Mouse (Mus musculus): ENCODE results near the gene Rpl21. TPM values are rescaled to one million over a fixed set of nuclear protein-coding genes. Genes with fewer than 3 reads are reported as not detected.

Gene Rpl21
- 100 to 1,000 TPM; 264 to 265 TPM for total RNA-seq (2021)
- long read RNA-seq, transcript Rpl21-203 (6 exons, 1,067 nt) = major isoform, 41 of 68 reads
- long read RNA-seq, transcript Rpl21-201 (6 exons, 1,856 nt) = minor isoform, 9 of 68 reads
- long read RNA-seq, transcript Rpl21-202 (6 exons, 899 nt) = minor isoform, 5 of 68 reads
- long read RNA-seq, transcript Rpl21-204 (2 exons, 632 nt) = minor isoform, 5 of 68 reads
- long read RNA-seq, partial matches to known transcripts = 3 of 68 reads
- long read RNA-seq, other reads (novel, unspliced or antisense) = 5 of 68 reads

- peak; percentile 95 for DNase-seq (ENCODE audit: low spot score in 2 of 2)
These were observed at the start of gene Rpl21 for GRCm38 (mm10) chr5:146832769-146833448. TSS of gene Rpl21 (plus strand) at chr5:146832890.

GRCm38 (mm10) chr5:146783300-146783699, 49.4 kb upstream of the Rpl21 start:
- no peak for DNase-seq (ENCODE audit: low spot score in 2 of 2)

- DNase-seq (ENCODE audit: low spot score in 2 of 2) = no peak
These were observed 48.8 kb upstream of the Rpl21 start for GRCm38 (mm10) chr5:146783891-146784290.

GRCm38 (mm10) chr5:146786123-146786522, 46.6 kb upstream of the Rpl21 start:
- DNase-seq (ENCODE audit: low spot score in 2 of 2) = no peak

- no peak for DNase-seq (ENCODE audit: low spot score in 2 of 2)
These were observed 43.3 kb upstream of the Rpl21 start for GRCm38 (mm10) chr5:146789413-146789812.

DNA sequence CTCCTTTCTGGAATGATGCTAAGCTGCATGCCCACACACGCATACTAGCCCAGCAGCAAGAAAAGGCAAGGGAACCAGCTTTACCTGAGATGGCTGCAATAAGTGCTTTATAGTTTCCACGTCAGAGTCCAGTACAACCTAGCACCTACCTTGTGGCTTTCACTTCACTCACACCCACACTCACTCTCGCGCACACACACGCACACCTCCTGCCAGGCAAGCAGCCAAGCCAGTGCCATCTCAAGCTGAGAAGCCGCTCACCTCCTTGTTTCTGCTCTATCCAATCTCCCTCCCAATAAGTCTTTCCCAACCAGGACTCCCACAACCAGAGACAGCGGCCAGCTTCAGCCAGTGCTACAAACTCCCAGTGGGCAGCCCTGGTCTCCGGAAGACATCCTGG, 41.7 kb upstream of the Rpl21 start:
- no peak for DNase-seq (ENCODE audit: low spot score in 2 of 2)

GRCm38 (mm10) chr5:146792140-146792791, 40.4 kb upstream of the Rpl21 start:
- no peak for DNase-seq (ENCODE audit: low spot score in 2 of 2)

DNA sequence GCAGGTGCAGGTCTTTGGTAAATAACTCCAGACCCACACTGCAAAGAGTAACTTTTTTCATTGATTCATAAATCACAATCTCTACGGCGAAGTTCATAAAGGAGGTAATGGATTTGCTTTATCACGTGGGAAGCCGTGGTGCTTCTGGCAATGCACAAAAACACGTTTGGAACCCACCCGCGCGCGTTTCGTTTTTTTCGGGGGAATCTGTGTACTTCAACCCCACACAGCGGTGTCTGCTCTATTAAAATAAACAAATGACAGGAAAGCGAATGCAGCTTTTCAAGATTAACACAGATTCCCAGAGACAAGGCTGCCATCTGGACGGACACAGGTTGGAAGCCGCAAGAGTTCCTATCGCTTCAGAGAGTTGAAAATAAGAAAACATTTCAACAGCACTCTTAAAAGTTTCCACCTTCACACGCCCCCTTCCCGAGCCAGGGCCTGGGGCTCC, 39.0 kb upstream of the Rpl21 start:
- DNase-seq (ENCODE audit: low spot score in 2 of 2) = no peak

DNA sequence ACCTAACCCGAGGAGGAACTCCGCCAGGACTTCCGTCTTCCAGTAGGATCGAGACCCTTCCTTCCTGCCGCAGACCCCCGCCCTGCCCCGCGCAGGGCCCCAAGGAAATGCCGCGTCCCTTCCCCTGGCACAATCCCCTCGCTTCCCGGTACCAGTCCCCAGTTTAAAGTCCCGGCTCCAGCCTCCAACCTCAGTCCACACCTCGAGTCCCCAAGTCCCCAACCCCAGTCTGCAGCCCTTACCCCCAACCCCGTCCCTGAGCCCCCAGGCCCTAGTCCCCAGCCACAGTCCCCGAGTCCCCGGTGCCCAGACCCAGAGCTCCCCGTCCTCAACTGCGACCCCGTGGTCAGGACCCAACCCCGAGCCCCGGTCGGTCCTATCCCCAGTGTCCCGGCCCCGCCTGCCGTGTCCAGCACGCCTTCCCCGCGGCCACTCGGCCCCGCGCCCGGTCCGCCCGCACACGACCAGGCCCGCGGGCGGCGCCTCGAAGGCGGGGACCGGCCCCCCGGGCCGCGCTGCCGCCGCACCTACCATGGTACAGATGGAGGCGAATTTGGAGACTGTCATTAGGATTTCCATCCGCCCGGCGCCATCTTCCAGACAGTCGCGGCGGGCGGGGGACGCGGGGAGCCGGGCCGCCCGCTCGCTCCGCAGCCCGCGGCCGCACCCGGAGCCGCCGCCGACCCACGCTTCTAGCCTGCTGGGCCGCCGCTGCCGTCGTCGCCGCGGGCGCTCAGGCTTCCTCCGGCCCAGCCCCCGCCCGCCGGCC, 38.4 kb upstream of the Rpl21 start:
- DNase-seq (ENCODE audit: low spot score in 2 of 2) = peak; percentile 33 to 45

GRCm38 (mm10) chr5:146794853-146795252, 37.8 kb upstream of the Rpl21 start, which contains the start of gene Usp12:
TSS of gene Usp12 (minus strand) at chr5:146795006.
- DNase-seq (ENCODE audit: low spot score in 2 of 2) = peak; percentile 98 to 99

- peak in 1 of 2 experiments; percentile 50 for DNase-seq (ENCODE audit: low spot score in 2 of 2)
These were observed 37.0 kb upstream of the Rpl21 start for GRCm38 (mm10) chr5:146795728-146796127.

DNA sequence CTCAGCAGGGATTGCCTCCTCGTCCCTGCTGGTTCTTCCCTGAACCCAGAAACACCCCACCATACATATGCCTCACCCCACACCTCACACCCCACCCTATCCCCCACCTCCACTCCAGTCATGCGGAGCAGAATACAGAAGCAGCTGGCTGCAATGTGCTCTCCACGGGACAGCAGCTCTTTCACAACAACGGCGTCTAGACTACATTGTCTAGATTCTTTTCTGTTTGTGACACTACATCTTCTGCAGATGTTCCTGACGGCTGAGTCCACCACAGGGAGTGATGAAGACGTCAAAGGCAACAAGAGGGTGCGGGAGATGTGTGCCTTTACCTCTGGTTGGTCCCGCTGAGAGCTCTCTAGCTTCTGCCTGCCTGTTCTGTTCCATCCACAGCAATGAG, 34.7 kb upstream of the Rpl21 start:
- no peak for DNase-seq (ENCODE audit: low spot score in 2 of 2)

GRCm38 (mm10) chr5:146806004-146806430, 26.7 kb upstream of the Rpl21 start:
- DNase-seq (ENCODE audit: low spot score in 2 of 2) = no peak

DNA sequence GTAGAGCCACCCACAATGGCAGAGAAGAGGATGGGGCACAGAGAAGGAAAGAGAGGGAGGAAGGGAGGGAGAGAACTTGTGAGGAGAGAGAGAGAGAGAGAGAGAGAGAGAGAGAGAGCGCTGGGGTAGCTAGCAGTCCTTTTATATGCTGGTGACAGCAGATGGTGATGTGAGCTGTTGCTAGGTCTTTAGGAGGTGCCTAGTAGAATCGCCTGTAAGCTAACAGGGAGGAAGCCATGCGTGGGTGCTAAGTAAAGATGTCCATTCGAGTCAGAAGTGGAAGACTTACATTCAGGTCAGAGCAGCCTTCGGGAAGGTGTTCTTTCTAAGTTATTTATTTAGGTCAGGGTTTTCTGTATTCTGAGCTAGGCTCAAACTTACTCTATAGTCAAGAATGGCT, 22.7 kb upstream of the Rpl21 start:
- no peak for DNase-seq (ENCODE audit: low spot score in 2 of 2)

DNA sequence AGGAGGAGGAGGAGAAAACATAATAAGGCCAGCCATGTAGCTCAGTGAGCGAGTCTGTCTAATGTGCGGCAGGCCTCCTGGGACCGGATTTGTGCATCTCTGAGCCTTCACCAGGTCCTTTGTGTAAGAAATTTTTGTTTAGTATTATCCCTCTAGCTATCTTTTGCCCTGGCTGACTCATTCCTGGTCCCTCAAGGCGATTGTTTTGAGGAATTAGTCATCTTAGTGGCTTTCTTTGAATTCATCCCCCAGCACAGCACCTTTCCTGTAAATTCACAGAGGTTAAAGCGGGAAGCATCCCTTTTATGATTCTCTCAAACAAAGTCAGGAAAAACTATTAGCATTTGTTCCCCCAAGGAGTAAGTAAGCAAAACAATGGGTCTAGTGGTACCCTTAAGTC, 19.8 kb upstream of the Rpl21 start:
- DNase-seq (ENCODE audit: low spot score in 2 of 2) = no peak

DNA sequence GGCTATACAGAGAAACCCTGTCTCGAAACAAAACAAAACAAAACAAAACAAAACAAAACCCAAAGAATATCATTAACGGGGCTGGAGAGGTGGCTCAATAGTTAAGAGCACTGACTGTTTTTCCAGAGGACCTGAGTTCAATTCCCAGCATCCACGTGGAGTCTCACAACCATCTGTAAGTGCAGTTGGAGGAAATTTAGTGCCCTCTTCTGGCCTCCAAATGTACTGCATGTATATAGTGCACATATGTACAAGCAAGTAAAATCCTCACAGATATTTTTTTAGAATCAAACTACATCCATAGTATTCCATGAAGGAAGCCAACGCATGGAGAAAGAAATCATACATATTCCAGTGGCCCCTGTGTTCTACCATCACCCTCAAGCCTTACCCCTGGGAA, 19.3 kb upstream of the Rpl21 start:
- DNase-seq (ENCODE audit: low spot score in 2 of 2) = no peak

GRCm38 (mm10) chr5:146815394-146815793, 17.3 kb upstream of the Rpl21 start:
- no peak for DNase-seq (ENCODE audit: low spot score in 2 of 2)

- no peak for DNase-seq (ENCODE audit: low spot score in 2 of 2)
These were observed 15.1 kb upstream of the Rpl21 start for GRCm38 (mm10) chr5:146817583-146817982.

DNA sequence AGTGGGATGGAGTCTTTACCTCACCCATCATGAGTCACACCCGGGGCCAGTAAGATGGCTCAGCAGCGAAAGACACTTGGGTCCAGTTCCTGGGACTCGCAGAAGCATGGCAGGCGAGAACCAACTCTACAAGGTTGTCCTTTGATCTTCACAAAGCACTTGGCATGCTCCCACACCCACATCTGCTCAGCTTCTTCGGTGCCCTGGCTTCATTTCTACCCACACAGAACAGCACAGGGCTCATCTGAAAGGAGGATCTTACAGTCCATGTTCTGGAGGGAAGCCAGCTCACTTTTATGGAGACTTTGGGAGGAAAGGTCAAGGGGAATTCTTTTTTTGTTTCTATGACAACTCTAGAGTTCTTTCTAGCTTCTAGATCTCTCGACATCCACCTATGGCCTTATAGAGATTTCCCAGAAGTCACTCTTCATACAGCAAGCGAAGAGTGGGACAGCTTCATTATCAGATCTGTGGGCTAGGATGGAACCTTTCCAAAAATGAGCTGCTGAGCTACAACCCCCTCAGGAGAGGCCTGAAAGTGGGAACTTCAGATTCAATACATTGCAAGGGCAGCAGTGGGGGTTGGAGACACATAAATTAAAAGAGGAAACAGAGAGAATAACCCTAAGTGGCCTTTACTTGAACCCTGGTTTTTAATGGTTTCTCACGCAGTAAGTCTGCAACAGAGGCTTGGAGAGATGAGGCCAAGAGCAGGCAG, 13.6 kb upstream of the Rpl21 start:
- no peak for DNase-seq (ENCODE audit: low spot score in 2 of 2)

DNA sequence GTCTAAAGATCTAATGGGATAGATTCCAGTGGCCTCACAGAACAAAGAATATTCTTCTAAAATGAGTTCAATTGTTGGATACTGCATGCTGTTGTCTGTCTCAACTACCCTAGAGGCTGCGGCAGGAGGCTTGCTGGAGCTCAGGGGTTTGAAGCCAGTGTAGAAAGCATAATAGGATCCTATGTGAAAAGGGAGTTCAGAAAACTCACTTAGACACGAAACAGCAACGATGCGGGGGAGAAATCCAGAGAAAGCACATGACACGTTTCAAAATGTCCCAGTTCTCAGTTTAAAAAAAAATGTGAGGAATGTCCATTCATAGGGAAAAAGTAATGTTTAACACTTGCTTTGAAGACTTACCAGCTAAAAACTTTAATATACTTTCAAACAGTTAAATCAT, 9.7 kb upstream of the Rpl21 start:
- DNase-seq (ENCODE audit: low spot score in 2 of 2) = no peak

GRCm38 (mm10) chr5:146829528-146829927, 3.2 kb upstream of the Rpl21 start:
- DNase-seq (ENCODE audit: low spot score in 2 of 2) = no peak
